Mouse (Mus musculus) lung, embryonic 14.5 days (tissue): ENCODE results near the gene Fbxw8. TPM values are rescaled to one million over a fixed set of nuclear protein-coding genes. Genes with fewer than 3 reads are reported as not detected.
A peak's percentile ranks its signal among the peaks of the same experiment; 100 is the strongest.

Experiments
- ATAC-seq: fragments of 200-750 bp; cut with Nextera tagmentation; 2 replicates; pipeline ENCODE4 v1.8.0; 2017; ENCODE audit warnings: mild to moderate bottlenecking, moderate TSS enrichment, moderate library complexity; ENCODE audit not compliant: insufficient read depth
- DNase-seq: peaks from one replicate; pipeline ENCODE4 v3.0.0-alpha.2; 2015
- H3K27ac ChIP-seq: fragments of 300-500 bp; sonication (generic); 2 replicates; pipeline ENCODE4 v1.5.1; 2014; ENCODE audit warnings: low read depth, mild to moderate bottlenecking, moderate library complexity
- H3K27me3 ChIP-seq: fragments of 300-500 bp; sonication (generic); 2 replicates; pipeline ENCODE4 v1.6.1; 2014; ENCODE audit warnings: low read length, control low read depth; ENCODE audit not compliant: insufficient read depth
- H3K36me3 ChIP-seq: fragments of 300-500 bp; sonication (generic); 2 replicates; pipeline ENCODE4 v1.6.1; 2014; ENCODE audit warnings: control low read depth; ENCODE audit not compliant: insufficient read depth
- H3K4me1 ChIP-seq: fragments of 300-500 bp; sonication (generic); 2 replicates; pipeline ENCODE4 v1.6.1; 2014; ENCODE audit warnings: antibody characterized with exemption, control low read depth; ENCODE audit not compliant: insufficient read depth
- H3K4me2 ChIP-seq: fragments of 300-500 bp; sonication (generic); 2 replicates; pipeline ENCODE4 v1.6.1; 2014; ENCODE audit warnings: mild to moderate bottlenecking
- H3K4me3 ChIP-seq: fragments of 300-500 bp; sonication (generic); 2 replicates; pipeline ENCODE4 v1.5.1; 2014; ENCODE audit warnings: low read depth, low read length
- H3K9ac ChIP-seq: fragments of 300-500 bp; sonication (generic); 2 replicates; pipeline ENCODE4 v1.6.1; 2014
- H3K9me3 ChIP-seq: fragments of 300-500 bp; sonication (generic); 2 replicates; pipeline ENCODE4 v1.6.1; 2016; ENCODE audit warnings: low read depth, low read length, control low read depth
- CTCF ChIP-seq: IDR thresholded peaks from 2 replicates; pipeline ENCODE4 v1.5.1; 2016; ENCODE audit warnings: antibody characterized with exemption, low read depth
- WGBS: fragments of 180-500 bp; shearing (Covaris S2); extraction: QIAGEN DNeasy Blood & Tissue Kit; methylation state at CpG from one replicate; pipeline ENCODE4 v1.1.7; 2014; 5-methylcytosine and 5-hydroxymethylcytosine counted together
- polyA plus RNA-seq: library from polyadenylated mRNA; unstranded; fragments of >200 nt; fragmentation: Nextera tagmentation; extraction: Ambion mirVana; gene quantifications from 2 replicates; pipeline ENCODE4 v1.2.1, GENCODE M21; 2014

Gene Fbxw8
- polyA plus RNA-seq, 1 experiment from 2014 or later = 31.3 TPM

- Histone ChIP-seq H3K36me3 (no peaks in the 10 kb centered on the region), H3K4me2 (no peak overlapping the region), H3K9me3 (no peaks in the 10 kb centered on the region), H3K4me3 (no peak overlapping the region), H3K9ac (no peak overlapping the region), H3K27ac (no peak overlapping the region), H3K27me3 (peaks cover 9% of the 10 kb centered on the region; the same call in 1 of the 2 replicates), H3K4me1 (no peaks in the 10 kb centered on the region)
- no peak for TF ChIP-seq CTCF
- no peak for DNase-seq
- no peak for ATAC-seq
- WGBS = 79% methylated on average over 1 of the region's 1 CpGs
Measured at GRCm38 (mm10) chr5:118034632-118035031, 120.6 kb downstream of the Fbxw8 start.

GRCm38 (mm10) chr5:118033740-118034139 is 121.5 kb downstream of the Fbxw8 start:
- 59% methylated on average over 6 of the region's 6 CpGs for WGBS
- no peak for TF ChIP-seq CTCF
- Histone ChIP-seq H3K36me3 (no peaks in the 10 kb centered on the region), H3K4me2 (no peak overlapping the region), H3K27ac (no peak overlapping the region), H3K4me1 (no peaks in the 10 kb centered on the region), H3K9me3 (no peaks in the 10 kb centered on the region), H3K27me3 (peaks cover 18% of the 10 kb centered on the region), H3K9ac (no peak overlapping the region), H3K4me3 (no peak overlapping the region)
- ATAC-seq (no peak), DNase-seq (no peak)

GRCm38 (mm10) chr5:118033328-118033727 is 121.9 kb downstream of the Fbxw8 start:
- no peak overlapping the region for H3K9ac ChIP-seq
- H3K4me1 ChIP-seq = no peaks in the 10 kb centered on the region; the same call in 1 of the 2 replicates
- H3K4me3 ChIP-seq = no peak overlapping the region
- DNase-seq (no peak), ATAC-seq (no peak)
- peaks cover 22% of the 10 kb centered on the region for H3K27me3 ChIP-seq
- 51% methylated on average over 4 of the region's 4 CpGs for WGBS
- H3K36me3 ChIP-seq = no peaks in the 10 kb centered on the region
- no peak overlapping the region for H3K4me2 ChIP-seq
- no peak overlapping the region for H3K27ac ChIP-seq
- no peak for TF ChIP-seq CTCF
- H3K9me3 ChIP-seq = no peaks in the 10 kb centered on the region

GRCm38 (mm10) chr5:118031508-118031907 is 123.8 kb downstream of the Fbxw8 start:
- Histone ChIP-seq H3K9me3 (no peaks in the 10 kb centered on the region), H3K4me1 (peaks cover 3% of the 10 kb centered on the region; the same call in 1 of the 2 replicates), H3K27me3 (peaks cover 40% of the 10 kb centered on the region), H3K27ac (no peak overlapping the region), H3K9ac (no peak overlapping the region), H3K4me2 (no peak overlapping the region), H3K36me3 (no peaks in the 10 kb centered on the region), H3K4me3 (no peak overlapping the region)
- WGBS = 49% methylated on average over 4 of the region's 4 CpGs
- DNase-seq (no peak), ATAC-seq (no peak)
- TF ChIP-seq CTCF = no peak

DNA sequence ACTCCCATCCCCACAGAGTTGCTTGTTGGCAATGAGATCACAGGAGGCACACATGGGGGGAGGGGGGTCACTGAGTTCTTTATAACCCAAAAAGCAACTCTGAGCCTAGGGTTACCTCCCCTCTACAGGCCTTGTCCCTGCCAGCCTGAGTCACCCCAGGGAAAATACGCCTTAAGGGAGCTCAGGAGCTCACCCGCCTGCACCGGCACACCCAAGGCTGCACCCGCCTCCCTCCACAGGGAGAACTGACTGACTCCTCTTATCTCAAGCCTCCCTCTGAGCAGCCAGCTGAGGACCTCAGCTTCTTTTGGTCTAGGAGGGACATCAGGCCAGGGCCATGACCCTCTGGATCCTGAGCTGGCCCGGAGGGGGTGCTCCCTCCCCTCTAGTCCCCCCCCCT is 124.2 kb downstream of the Fbxw8 start:
- H3K27me3 ChIP-seq = peaks cover 45% of the 10 kb centered on the region
- H3K9ac ChIP-seq = no peak overlapping the region
- no peak for TF ChIP-seq CTCF
- no peak overlapping the region for H3K4me3 ChIP-seq
- H3K36me3 ChIP-seq = no peaks in the 10 kb centered on the region
- ATAC-seq = no peak; the same call in 1 of the 2 replicates
- DNase-seq = no peak
- H3K4me2 ChIP-seq = no peak overlapping the region
- no peaks in the 10 kb centered on the region for H3K9me3 ChIP-seq
- H3K27ac ChIP-seq = no peak overlapping the region
- whole genome bisulfite sequencing = 35% methylated on average over 5 of the region's 5 CpGs
- H3K4me1 ChIP-seq = peaks cover 3% of the 10 kb centered on the region; the same call in 1 of the 2 replicates

GRCm38 (mm10) chr5:118030022-118030675 is 125.1 kb downstream of the Fbxw8 start:
- H3K4me3 ChIP-seq = no peak overlapping the region
- H3K27ac ChIP-seq = no peak overlapping the region
- no peak for DNase-seq
- no peak for TF ChIP-seq CTCF
- no peak overlapping the region for H3K9ac ChIP-seq
- WGBS = 85% methylated on average over 9 of the region's 9 CpGs
- ATAC-seq = no peak
- peaks cover 3% of the 10 kb centered on the region; the same call in 1 of the 2 replicates for H3K4me1 ChIP-seq
- no peak overlapping the region for H3K4me2 ChIP-seq
- peaks cover 51% of the 10 kb centered on the region for H3K27me3 ChIP-seq
- H3K9me3 ChIP-seq = no peaks in the 10 kb centered on the region
- no peaks in the 10 kb centered on the region for H3K36me3 ChIP-seq

GRCm38 (mm10) chr5:118029420-118029819 is 125.8 kb downstream of the Fbxw8 start:
- DNase-seq (peak; percentile 35), ATAC-seq (no peak)
- WGBS = under 1% methylated on average over 10 of the region's 10 CpGs
- Histone ChIP-seq H3K4me2 (peak overlapping the region; percentile 99), H3K4me3 (peak overlapping the region; percentile 61), H3K4me1 (peaks cover 3% of the 10 kb centered on the region; the same call in 1 of the 2 replicates), H3K27me3 (peaks cover 51% of the 10 kb centered on the region), H3K36me3 (no peaks in the 10 kb centered on the region), H3K9ac (no peak overlapping the region), H3K27ac (no peak overlapping the region), H3K9me3 (no peaks in the 10 kb centered on the region)
- no peak for TF ChIP-seq CTCF
